Mouse (Mus musculus) neural tube, embryonic 11.5 days (tissue): ENCODE measurements at regions not wholly inside any gene's neighbourhood (a gene's known extent, or its start where the extent isn't known, plus 50 kb on each side); places are given as distances from the start of the nearest gene placed in this dataset.

Source experiments
- ATAC-seq: fragments of 200-750 bp; cut with Nextera tagmentation; 2 replicates; pipeline ENCODE4 v1.8.0; 2017; ENCODE audit warnings: moderate number of reproducible peaks, mild to moderate bottlenecking, moderate TSS enrichment, moderate library complexity; ENCODE audit not compliant: insufficient read depth, low FRiP score, low TSS enrichment
- DNase-seq: peaks from one replicate; pipeline ENCODE4 v3.0.0-alpha.2; 2015; ENCODE audit warnings: low spot score
- H3K27ac ChIP-seq: fragments of 300-500 bp; sonication (generic); 2 replicates; pipeline ENCODE4 v1.5.1; 2014; ENCODE audit warnings: low read depth, mild to moderate bottlenecking, low read length
- H3K27me3 ChIP-seq: fragments of 300-500 bp; sonication (generic); 2 replicates; pipeline ENCODE4 v1.6.1; 2014; ENCODE audit warnings: mild to moderate bottlenecking, low read length, mixed read lengths; ENCODE audit not compliant: control insufficient read depth, insufficient read depth
- H3K36me3 ChIP-seq: fragments of 300-500 bp; sonication (generic); 2 replicates; pipeline ENCODE4 v1.6.1; 2014; ENCODE audit warnings: mild to moderate bottlenecking, low read length, moderate library complexity, mixed read lengths; ENCODE audit not compliant: control insufficient read depth, insufficient read depth
- H3K4me1 ChIP-seq: fragments of 300-500 bp; sonication (generic); 2 replicates; pipeline ENCODE4 v1.6.1; 2014; ENCODE audit warnings: low read length, mixed read lengths; ENCODE audit not compliant: control insufficient read depth, insufficient read depth
- H3K4me2 ChIP-seq: fragments of 300-500 bp; sonication (generic); 2 replicates; pipeline ENCODE4 v1.6.1; 2014; ENCODE audit warnings: low read depth, mild to moderate bottlenecking, moderate library complexity
- H3K4me3 ChIP-seq: fragments of 300-500 bp; sonication (generic); 2 replicates; pipeline ENCODE4 v1.5.1; 2014; ENCODE audit warnings: low read depth, low read length
- H3K9ac ChIP-seq: fragments of 300-500 bp; sonication (generic); 2 replicates; pipeline ENCODE4 v1.6.1; 2014; ENCODE audit warnings: mild to moderate bottlenecking, low read length
- H3K9me3 ChIP-seq: fragments of 300-500 bp; sonication (generic); 2 replicates; pipeline ENCODE4 v1.6.1; 2016; ENCODE audit warnings: low read length; ENCODE audit not compliant: control insufficient read depth
- WGBS: fragments of 180-500 bp; shearing (Covaris S2); extraction: QIAGEN DNeasy Blood & Tissue Kit; methylation state at CpG from one replicate; pipeline ENCODE4 v1.1.7; 2014; 5-methylcytosine and 5-hydroxymethylcytosine counted together

DNA sequence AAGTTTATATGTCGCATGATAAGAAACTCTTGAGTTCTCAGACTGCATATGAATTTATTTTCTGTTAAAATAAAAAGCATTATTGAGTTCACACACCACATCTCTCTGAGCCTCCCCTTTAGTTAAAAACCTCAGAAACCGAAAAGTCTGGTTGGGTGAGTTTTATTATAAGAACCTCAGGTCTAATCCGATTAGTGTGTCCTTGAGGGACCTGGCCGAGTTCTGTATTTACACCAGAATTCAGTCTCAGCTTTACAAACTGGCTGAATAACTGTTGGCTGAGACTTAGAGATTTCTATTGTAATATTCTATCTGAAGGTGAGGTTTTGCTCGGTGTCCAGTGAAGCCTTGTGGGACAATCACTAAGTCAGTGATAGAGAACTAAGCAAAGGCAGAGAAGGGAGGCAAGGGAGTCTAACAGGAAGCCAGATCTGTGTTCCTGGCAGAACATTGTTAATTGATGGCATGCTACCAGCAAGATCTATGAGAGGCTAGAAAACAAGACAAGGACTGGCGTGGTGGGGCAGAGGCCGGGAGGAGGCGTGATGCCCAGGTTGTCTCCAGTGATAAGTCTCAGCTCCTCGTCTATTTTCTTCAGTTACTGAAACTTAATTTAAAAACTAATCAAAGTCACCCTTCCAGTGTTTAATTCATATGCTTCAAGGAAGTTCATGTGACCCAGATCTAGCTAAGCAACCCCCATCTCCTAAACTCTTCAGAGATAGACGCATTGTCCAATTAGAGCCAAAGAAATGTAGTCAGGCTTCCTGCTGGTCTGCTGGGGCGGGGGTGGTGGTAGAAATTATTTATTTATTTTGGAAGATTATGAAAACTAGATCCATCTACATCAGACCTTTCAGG lies 171.8 kb upstream of the Fer start:
- Histone ChIP-seq H3K4me2 (no peak overlapping the region), H3K9me3 (no peaks in the 10 kb centered on the region), H3K4me3 (no peak overlapping the region), H3K4me1 (no peaks in the 10 kb centered on the region), H3K36me3 (no peaks in the 10 kb centered on the region), H3K9ac (no peak overlapping the region), H3K27me3 (no peaks in the 10 kb centered on the region), H3K27ac (no peak overlapping the region)
- DNase-seq (no peak), ATAC-seq (no peak)
- WGBS = 88% methylated on average over 11 of the region's 11 CpGs

- H3K4me3 ChIP-seq = no peak overlapping the region
- no peaks in the 10 kb centered on the region for H3K4me1 ChIP-seq
- no peaks in the 10 kb centered on the region for H3K36me3 ChIP-seq
- H3K27ac ChIP-seq = no peak overlapping the region
- no peak overlapping the region for H3K4me2 ChIP-seq
- no peaks in the 10 kb centered on the region for H3K27me3 ChIP-seq
- no peaks in the 10 kb centered on the region for H3K9me3 ChIP-seq
- H3K9ac ChIP-seq = no peak overlapping the region
- no peak for DNase-seq
- 72% methylated on average over 3 of the region's 3 CpGs for WGBS
- no peak for ATAC-seq
Measured at GRCm38 (mm10) chr17:63691690-63691968, 171.2 kb upstream of the Fer start.

DNA sequence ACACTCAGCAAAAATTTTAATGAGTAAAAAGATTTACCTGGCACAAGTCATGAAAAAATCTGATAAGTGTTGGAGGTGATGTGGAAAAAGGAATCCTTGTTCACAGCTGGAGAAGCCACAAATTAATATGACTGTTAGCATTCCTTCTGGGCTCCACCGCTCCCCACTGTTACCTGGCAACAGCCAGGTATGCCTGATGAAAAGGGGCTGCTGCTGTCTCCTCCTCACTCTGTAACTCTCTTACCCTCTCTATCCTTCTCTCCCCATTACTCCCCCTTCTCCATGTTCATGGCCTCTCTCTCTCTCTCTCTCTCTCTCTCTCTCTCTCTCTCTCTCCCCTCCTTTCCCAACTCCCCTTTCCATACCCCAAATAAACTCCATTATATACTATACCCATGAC lies 169.6 kb upstream of the Fer start:
- no peaks in the 10 kb centered on the region for H3K9me3 ChIP-seq
- no peak overlapping the region for H3K4me3 ChIP-seq
- no peaks in the 10 kb centered on the region for H3K36me3 ChIP-seq
- H3K27ac ChIP-seq = no peak overlapping the region
- no peak for DNase-seq
- H3K27me3 ChIP-seq = no peaks in the 10 kb centered on the region
- no peak for ATAC-seq
- WGBS = 76% methylated on average over 1 of the region's 1 CpGs
- H3K9ac ChIP-seq = no peak overlapping the region
- no peaks in the 10 kb centered on the region for H3K4me1 ChIP-seq
- no peak overlapping the region for H3K4me2 ChIP-seq

DNA sequence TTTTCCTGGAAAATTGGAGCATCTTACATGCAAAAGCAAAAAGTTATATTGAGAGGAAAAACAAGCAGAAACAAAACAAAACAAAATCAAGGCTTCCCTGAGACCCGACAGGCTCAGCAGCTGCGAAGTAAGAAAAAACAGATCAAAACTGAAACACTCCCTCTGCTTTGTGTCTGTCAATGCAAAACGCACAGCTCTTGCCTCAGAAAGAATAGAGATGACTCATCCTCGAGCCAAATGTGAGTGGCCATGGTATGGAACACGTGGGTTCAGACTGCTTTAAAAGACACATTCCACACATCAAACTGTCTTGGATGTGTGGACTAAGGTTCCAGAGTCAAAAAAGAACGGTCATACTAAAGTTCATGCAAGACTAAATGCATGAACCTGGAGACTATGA lies 163.3 kb upstream of the Fer start:
- Histone ChIP-seq H3K4me3 (no peak overlapping the region), H3K9me3 (no peaks in the 10 kb centered on the region), H3K27me3 (no peaks in the 10 kb centered on the region), H3K36me3 (no peaks in the 10 kb centered on the region), H3K4me2 (no peak overlapping the region), H3K9ac (no peak overlapping the region), H3K4me1 (no peaks in the 10 kb centered on the region), H3K27ac (no peak overlapping the region)
- DNase-seq (no peak), ATAC-seq (no peak)
- 93% methylated on average over 6 of the region's 6 CpGs for WGBS

DNA sequence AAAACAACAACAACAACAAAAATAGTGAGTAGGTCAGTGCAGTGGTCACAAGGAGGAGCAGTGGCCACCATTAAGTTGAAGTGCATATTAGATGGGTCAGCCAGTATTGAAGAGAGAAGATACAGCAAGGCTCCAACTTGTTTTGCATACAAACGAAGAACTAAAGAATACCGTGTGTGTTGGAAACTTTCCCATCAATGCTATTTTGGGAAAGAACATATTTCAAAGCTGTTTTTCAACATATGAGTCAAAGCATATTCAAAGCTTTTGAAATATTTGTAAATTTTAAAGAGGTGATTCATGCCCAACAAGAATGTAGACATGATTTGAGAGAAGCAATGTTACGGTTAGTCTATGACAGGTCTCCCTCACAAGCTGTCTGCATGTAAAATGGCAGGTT lies 157.9 kb upstream of the Fer start:
- no peak overlapping the region for H3K4me2 ChIP-seq
- no peak for DNase-seq

GRCm38 (mm10) chr17:63712937-63713336 lies 149.9 kb upstream of the Fer start:
- H3K4me3 ChIP-seq = no peak overlapping the region
- WGBS = 67% methylated on average over 6 of the region's 6 CpGs
- H3K27ac ChIP-seq = no peak overlapping the region
- no peaks in the 10 kb centered on the region for H3K4me1 ChIP-seq
- H3K27me3 ChIP-seq = no peaks in the 10 kb centered on the region
- H3K4me2 ChIP-seq = no peak overlapping the region
- no peaks in the 10 kb centered on the region for H3K9me3 ChIP-seq
- no peak overlapping the region for H3K9ac ChIP-seq
- DNase-seq (no peak), ATAC-seq (no peak)
- H3K36me3 ChIP-seq = no peaks in the 10 kb centered on the region

More for the DNA sequence above, 157.9 kb upstream of the Fer start:
- H3K9ac ChIP-seq = no peak overlapping the region
- H3K9me3 ChIP-seq = no peaks in the 10 kb centered on the region
- H3K36me3 ChIP-seq = no peaks in the 10 kb centered on the region
- 95% methylated on average over 3 of the region's 3 CpGs for WGBS
- H3K27me3 ChIP-seq = no peaks in the 10 kb centered on the region
- H3K27ac ChIP-seq = no peak overlapping the region
- no peak overlapping the region for H3K4me3 ChIP-seq
- no peak for ATAC-seq
- no peaks in the 10 kb centered on the region for H3K4me1 ChIP-seq

- WGBS = 95% methylated on average over 9 of the region's 9 CpGs
- no peak for ATAC-seq
- DNase-seq = no peak
Measured at GRCm38 (mm10) chr17:63715687-63716086, 147.2 kb upstream of the Fer start.

GRCm38 (mm10) chr17:63716161-63716560 lies 146.7 kb upstream of the Fer start:
- 75% methylated on average over 6 of the region's 6 CpGs for WGBS
- Histone ChIP-seq H3K4me1 (no peaks in the 10 kb centered on the region), H3K4me2 (no peak overlapping the region), H3K9ac (no peak overlapping the region), H3K9me3 (no peaks in the 10 kb centered on the region), H3K27me3 (no peaks in the 10 kb centered on the region), H3K36me3 (no peaks in the 10 kb centered on the region), H3K4me3 (no peak overlapping the region), H3K27ac (no peak overlapping the region)
- DNase-seq = no peak
- ATAC-seq = no peak

More at GRCm38 (mm10) chr17:63715687-63716086, 147.2 kb upstream of the Fer start:
- Histone ChIP-seq H3K4me2 (no peak overlapping the region), H3K9ac (no peak overlapping the region), H3K27ac (no peak overlapping the region), H3K9me3 (no peaks in the 10 kb centered on the region), H3K27me3 (no peaks in the 10 kb centered on the region), H3K4me1 (no peaks in the 10 kb centered on the region), H3K36me3 (no peaks in the 10 kb centered on the region), H3K4me3 (no peak overlapping the region)

- DNase-seq = no peak
- no peaks in the 10 kb centered on the region for H3K36me3 ChIP-seq
- no peaks in the 10 kb centered on the region for H3K4me1 ChIP-seq
- no peak overlapping the region for H3K4me2 ChIP-seq
- no peaks in the 10 kb centered on the region for H3K9me3 ChIP-seq
- no peak overlapping the region for H3K4me3 ChIP-seq
- H3K27ac ChIP-seq = no peak overlapping the region
- H3K9ac ChIP-seq = no peak overlapping the region
- 76% methylated on average over 9 of the region's 9 CpGs for WGBS
- no peaks in the 10 kb centered on the region for H3K27me3 ChIP-seq
- no peak for ATAC-seq
Measured at GRCm38 (mm10) chr17:63717051-63717578, 145.7 kb upstream of the Fer start.
